Mouse (Mus musculus): ENCODE measurements at regions not wholly inside any gene's neighbourhood (a gene's known extent, or its start where the extent isn't known, plus 50 kb on each side); places are given as distances from the start of the nearest gene placed in this dataset.

DNA sequence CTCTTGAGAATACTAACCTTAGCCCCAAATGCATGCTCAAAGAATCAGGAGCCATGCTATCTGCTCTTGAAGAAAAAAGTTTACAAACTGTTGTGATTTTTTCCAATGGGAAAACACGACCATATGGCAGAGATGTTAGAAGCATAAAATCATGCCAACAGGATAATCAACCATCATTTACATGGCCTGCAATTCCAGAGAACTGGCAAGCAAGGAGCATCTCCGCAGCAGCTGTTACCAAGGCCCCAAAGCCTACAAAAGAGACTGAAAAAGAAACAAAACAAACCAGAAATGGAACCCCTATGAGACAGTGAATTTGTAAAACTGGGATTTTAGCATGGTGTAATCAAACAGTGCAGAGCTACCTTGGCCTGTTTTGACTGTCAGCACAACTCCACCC lies 1164.2 kb upstream of the Gm10800 start:
- DNase-seq (ENCODE audit: low spot score), result peak; percentile 32

GRCm38 (mm10) chr2:99821691-99822090 lies 1154.6 kb upstream of the Gm10800 start:
- no peak for DNase-seq (ENCODE audit: low spot score)
